Mouse (Mus musculus) small intestine, adult 2 months (tissue): ENCODE measurements around the gene Stk17b.

ENCODE experiments used
- CTCF ChIP-seq: fragments of 200-500 bp; IDR thresholded peaks from 2 replicates; pipeline ENCODE4 v1.5.1; 2012; ENCODE audit warnings: low read depth, mild to moderate bottlenecking, control low read depth, inconsistent platforms, low read length, moderate library complexity, mixed read lengths; ENCODE audit not compliant: insufficient replicate concordance, insufficient read length; ENCODE audit errors: extremely low read depth
- POLR2A ChIP-seq: fragments of 200-500 bp; IDR thresholded peaks from 2 replicates; pipeline ENCODE4 v1.6.1; 2012; ENCODE audit warnings: low read depth, mild to moderate bottlenecking, control low read depth, inconsistent platforms, low read length, moderate library complexity

DNA sequence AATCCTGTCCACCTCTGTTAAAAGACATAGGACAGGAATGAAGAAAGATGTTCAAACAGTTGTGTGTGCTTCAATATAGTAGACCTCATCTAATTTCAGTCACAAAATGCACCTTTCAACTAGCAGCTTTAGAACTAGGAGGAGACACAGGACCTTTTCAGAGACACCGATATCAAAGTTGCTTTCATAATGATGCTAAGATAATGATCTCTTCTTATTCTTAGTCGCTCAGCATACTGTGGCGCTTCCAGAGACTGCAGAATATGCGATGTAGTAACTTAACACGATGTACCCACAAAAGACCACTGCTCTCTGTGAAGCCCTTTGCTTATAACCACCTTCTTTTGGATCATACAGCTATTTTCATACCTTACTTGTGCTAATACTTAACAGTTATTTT, 10.1 kb upstream of the Stk17b start:
- TF ChIP-seq POLR2A = no peak
- no peak for TF ChIP-seq CTCF
